Mouse (Mus musculus) liver, adult 2 months (tissue): ENCODE data around the gene Armh3. TPM values are rescaled to one million over a fixed set of nuclear protein-coding genes. Genes with fewer than 3 reads are reported as not detected.
A peak's percentile ranks its signal among the peaks of the same experiment; 100 is the strongest.

Source experiments
- DNase-seq: peaks from one replicate; pipeline ENCODE4 v3.0.0-alpha.2; 2011; ENCODE audit warnings: low read depth, low spot score; ENCODE audit errors: extremely low read depth
- H3K27ac ChIP-seq: fragments of 200-500 bp; replicated peaks from 2 replicates; pipeline ENCODE4 v1.5.1; 2012; ENCODE audit warnings: low read depth, mild to moderate bottlenecking, control low read depth, inconsistent platforms, low read length; ENCODE audit not compliant: insufficient read depth
- H3K27me3 ChIP-seq: fragments of 200-500 bp; 2 replicates; pipeline ENCODE4 v1.6.1; 2012; ENCODE audit warnings: mild to moderate bottlenecking, moderate library complexity, low read length, inconsistent platforms; ENCODE audit not compliant: control insufficient read depth, insufficient read depth
- H3K36me3 ChIP-seq: fragments of 200-500 bp; 2 replicates; pipeline ENCODE4 v1.6.1; 2012; ENCODE audit warnings: low read length, inconsistent platforms; ENCODE audit not compliant: control insufficient read depth, insufficient read depth
- H3K4me1 ChIP-seq: fragments of 200-500 bp; 2 replicates; pipeline ENCODE4 v1.6.1; 2011; ENCODE audit warnings: low read length; ENCODE audit not compliant: control insufficient read depth, insufficient read depth
- H3K4me3 ChIP-seq: fragments of 200-500 bp; 2 replicates; pipeline ENCODE4 v1.5.1; 2011; ENCODE audit warnings: low read depth, mild to moderate bottlenecking, control low read depth, low read length, moderate library complexity; ENCODE audit not compliant: insufficient read depth
- H3K79me2 ChIP-seq: fragments of 200-500 bp; 2 replicates; pipeline ENCODE4 v1.6.1; 2012; ENCODE audit warnings: inconsistent platforms, mild to moderate bottlenecking, low read length, moderate library complexity; ENCODE audit not compliant: control insufficient read depth, insufficient read depth
- H3K9ac ChIP-seq: fragments of 200-500 bp; 2 replicates; pipeline ENCODE4 v1.6.1; 2012; ENCODE audit warnings: low read depth, mild to moderate bottlenecking, control low read depth, inconsistent platforms, low read length
- CTCF ChIP-seq: fragments of 200-500 bp; IDR thresholded peaks from 2 replicates; pipeline ENCODE4 v1.5.1; 2011; ENCODE audit warnings: low read depth, low read length, control low read depth
- POLR2A ChIP-seq: fragments of 200-500 bp; IDR thresholded peaks from 2 replicates; pipeline ENCODE4 v1.6.1; 2011; ENCODE audit warnings: low read length, control low read depth; ENCODE audit not compliant: insufficient read depth; ENCODE audit errors: extremely low read depth
- WGBS: fragments of 180-500 bp; shearing (Covaris S2); methylation state at CpG from one replicate; pipeline ENCODE4 v1.1.7; 2018; 5-methylcytosine and 5-hydroxymethylcytosine counted together
- polyA plus RNA-seq: library from polyadenylated mRNA; depleted of rRNA; stranded (reverse); fragments of >200 nt; gene quantifications from 2 replicates; pipeline ENCODE4 v1.2.3, GENCODE M21; 2012
- total RNA-seq: library from RNA; depleted of rRNA; stranded (reverse); fragments of >200 nt; gene quantifications from 2 replicates; pipeline ENCODE4 v1.2.3, GENCODE M21; 2014

Armh3 gene
- total and polyA plus RNA-seq, 2 experiments = 3.8 to 5.2 TPM

DNA sequence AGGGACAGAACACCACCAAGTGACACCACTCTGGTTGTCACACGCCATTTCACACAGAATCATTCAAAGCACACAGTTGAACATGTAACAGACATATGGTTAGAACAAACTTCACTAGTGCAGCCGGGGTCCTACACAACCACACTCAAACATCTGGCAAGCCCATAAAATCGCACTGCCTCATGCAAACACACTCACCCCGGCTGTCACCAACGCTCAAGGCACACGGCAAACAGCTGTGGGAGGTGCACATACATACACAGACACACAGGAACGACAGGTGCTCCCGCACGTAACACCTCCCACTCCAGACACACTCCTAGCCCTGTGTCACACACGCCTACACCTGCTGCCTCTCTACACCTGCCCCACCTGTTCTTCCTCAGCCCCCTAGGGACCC is 183.1 kb downstream of the Armh3 start:
- no peak overlapping the region for H3K27ac ChIP-seq
- 67% methylated on average over 10 of the region's 10 CpGs for WGBS

DNA sequence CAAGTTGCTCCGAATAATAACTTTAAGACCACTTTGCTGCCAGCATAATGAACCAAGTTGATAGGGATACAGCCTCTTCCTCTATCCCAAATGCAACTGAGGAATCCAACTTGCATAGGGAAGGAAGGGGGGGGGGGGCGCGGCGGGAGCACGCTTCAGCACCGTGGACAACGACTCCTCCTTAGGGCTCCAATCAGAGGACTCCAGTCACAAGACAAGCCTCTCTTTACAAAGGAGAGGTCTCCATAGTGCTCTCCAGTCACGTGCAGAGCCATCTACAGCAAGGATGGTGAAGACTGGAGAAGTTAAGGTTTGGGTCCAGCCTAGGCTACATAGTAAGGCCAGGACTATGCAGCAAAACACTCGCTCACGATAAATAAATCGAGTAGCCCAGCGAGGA is 184.5 kb downstream of the Armh3 start:
- WGBS = 19% methylated on average over 12 of the region's 12 CpGs
- H3K4me1 ChIP-seq = 0 out of 2 replicates have a peak, but pooled peaks cover 1% of the 10 kb centered on the region
- no peak overlapping the region for H3K27ac ChIP-seq
- H3K4me3 ChIP-seq = no peak overlapping the region
- no peak for TF ChIP-seq POLR2A
- TF ChIP-seq CTCF = no peak
- H3K9ac ChIP-seq = no peak overlapping the region
- no peak for DNase-seq
- H3K79me2 ChIP-seq = no peaks in the 10 kb centered on the region
- H3K27me3 ChIP-seq = no peaks in the 10 kb centered on the region
- H3K36me3 ChIP-seq = no peaks in the 10 kb centered on the region

More for the DNA sequence above, 183.1 kb downstream of the Armh3 start:
- no peaks in the 10 kb centered on the region for H3K36me3 ChIP-seq
- no peak for DNase-seq
- H3K27me3 ChIP-seq = no peaks in the 10 kb centered on the region
- H3K79me2 ChIP-seq = no peaks in the 10 kb centered on the region
- no peak for TF ChIP-seq POLR2A
- TF ChIP-seq CTCF = no peak
- H3K9ac ChIP-seq = no peak overlapping the region
- 0 out of 2 replicates have a peak, but pooled peaks cover 1% of the 10 kb centered on the region for H3K4me1 ChIP-seq
- no peak overlapping the region for H3K4me3 ChIP-seq

DNA sequence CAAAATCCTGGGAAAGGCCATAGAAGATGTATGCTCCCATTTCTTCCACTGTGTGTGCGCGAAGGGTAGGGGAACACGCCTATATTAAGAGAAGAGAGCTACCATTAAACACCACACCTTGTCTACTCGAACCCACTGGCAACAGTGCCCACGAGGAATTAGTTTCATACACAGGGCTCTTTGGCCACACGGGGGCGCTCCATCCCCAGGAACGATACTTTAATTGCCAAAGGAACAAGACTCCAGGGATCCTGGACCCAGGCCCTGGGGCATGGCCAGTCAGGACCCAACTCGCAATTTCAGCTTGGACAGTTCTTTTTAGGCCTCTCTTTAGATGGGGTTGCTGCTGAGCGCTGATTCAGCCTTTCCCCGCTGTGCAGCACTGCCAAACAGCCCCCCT is 185.0 kb downstream of the Armh3 start:
- Histone ChIP-seq H3K79me2 (no peaks in the 10 kb centered on the region), H3K27ac (no peak overlapping the region), H3K9ac (no peak overlapping the region), H3K27me3 (no peaks in the 10 kb centered on the region), H3K36me3 (no peaks in the 10 kb centered on the region), H3K4me3 (no peak overlapping the region), H3K4me1 (0 out of 2 replicates have a peak, but pooled peaks cover 1% of the 10 kb centered on the region)
- peak; percentile 14 for DNase-seq
- WGBS = 8% methylated on average over 11 of the region's 11 CpGs
- TF ChIP-seq POLR2A = no peak
- peak; percentile 76 for TF ChIP-seq CTCF

DNA sequence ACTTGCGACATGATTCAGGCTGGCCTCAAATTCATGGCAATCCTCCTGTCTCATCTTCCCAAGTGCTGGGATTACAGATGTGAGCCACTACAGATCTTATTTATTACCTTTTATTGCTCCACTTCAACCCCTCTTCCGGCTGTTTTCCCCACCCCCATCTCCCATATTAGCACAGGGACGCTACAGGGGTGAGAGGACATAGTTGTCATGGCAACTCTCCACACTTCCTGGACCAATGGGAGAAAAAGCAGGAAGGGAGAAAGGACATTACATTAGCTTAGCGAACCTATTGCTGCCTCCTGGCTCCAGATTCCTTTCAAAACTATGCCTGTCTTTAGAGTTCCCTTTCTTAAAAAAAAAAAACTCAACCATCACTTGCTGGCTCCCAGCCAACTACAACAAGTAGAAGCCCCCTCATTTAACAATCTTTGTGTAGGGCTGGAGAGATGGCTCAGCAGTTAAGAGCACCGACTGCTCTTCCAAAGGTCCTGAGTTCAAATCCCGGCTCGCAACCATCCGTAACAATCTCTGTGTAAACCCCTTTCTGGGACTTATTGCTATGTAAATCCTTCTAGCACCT is 185.5 kb downstream of the Armh3 start:
- 0 out of 2 replicates have a peak, but pooled peaks cover 1% of the 10 kb centered on the region for H3K4me1 ChIP-seq
- no peak overlapping the region for H3K4me3 ChIP-seq
- no peak for TF ChIP-seq CTCF
- TF ChIP-seq POLR2A = no peak
- 18% methylated on average over 8 of the region's 8 CpGs for WGBS
- H3K9ac ChIP-seq = no peak overlapping the region
- H3K27me3 ChIP-seq = no peaks in the 10 kb centered on the region
- H3K27ac ChIP-seq = no peak overlapping the region
- H3K79me2 ChIP-seq = no peaks in the 10 kb centered on the region
- H3K36me3 ChIP-seq = no peaks in the 10 kb centered on the region
- no peak for DNase-seq

DNA sequence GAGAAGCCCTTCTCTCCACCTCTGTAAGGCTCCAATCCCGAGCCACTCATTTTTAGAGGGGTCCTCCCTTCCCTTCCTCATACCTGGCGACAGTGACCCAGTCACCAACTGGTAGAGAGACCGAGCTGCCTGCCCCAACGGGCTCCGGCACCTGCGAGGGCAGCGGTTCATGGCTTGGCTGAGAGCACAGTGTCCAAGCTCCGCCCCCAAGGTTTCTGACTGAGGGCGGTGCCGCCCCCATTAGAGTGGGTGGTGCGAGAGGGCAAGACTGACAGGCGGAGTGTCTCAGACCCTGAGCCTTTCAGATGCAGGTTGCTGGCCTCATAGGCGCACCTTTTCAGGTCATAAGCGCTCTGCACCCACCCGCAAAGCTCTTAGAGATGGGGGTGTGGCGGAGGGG is 186.2 kb downstream of the Armh3 start:
- 5% methylated on average over 16 of the region's 16 CpGs for WGBS
- no peak overlapping the region for H3K9ac ChIP-seq
- DNase-seq = peak; percentile 31

DNA sequence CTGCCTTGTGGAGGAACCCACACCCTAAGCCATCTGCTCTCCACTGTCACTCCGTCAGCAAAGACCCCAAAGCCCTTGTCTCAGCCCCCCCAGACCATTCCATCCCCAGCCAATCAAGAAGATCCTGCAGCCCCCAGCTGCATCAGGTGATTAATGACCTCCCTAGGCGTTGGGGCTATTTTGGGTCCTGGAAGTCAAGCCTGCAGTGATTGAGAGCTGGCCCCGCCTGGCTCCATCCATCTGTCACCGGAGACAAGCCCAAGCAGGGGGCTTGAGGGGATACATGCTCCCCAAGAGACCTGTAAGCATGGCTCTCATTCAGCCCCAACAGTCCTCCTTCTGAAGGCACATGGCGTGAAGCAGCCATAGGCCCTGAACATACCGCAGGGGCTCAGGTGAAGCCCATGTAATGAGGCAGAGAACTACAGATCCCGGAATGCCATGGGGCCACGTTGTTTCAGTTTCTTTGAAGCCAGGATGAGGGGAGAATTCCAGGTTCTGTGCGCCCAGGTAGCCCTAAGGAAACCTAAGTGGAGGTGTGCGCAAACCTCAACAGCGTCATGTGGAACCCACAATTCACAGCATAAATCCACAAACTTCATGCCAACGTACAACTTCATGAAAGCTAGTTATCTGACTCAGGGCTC is 187.1 kb downstream of the Armh3 start:
- Histone ChIP-seq H3K27ac (no peak overlapping the region), H3K27me3 (no peaks in the 10 kb centered on the region), H3K79me2 (no peaks in the 10 kb centered on the region), H3K9ac (no peak overlapping the region), H3K36me3 (no peaks in the 10 kb centered on the region), H3K4me3 (no peak overlapping the region), H3K4me1 (0 out of 2 replicates have a peak, but pooled peaks cover 1% of the 10 kb centered on the region)
- TF ChIP-seq CTCF (no peak), POLR2A (no peak)
- no peak for DNase-seq
- 83% methylated on average over 12 of the region's 12 CpGs for WGBS

More for the DNA sequence above, 186.2 kb downstream of the Armh3 start:
- TF ChIP-seq POLR2A (no peak), CTCF (no peak)
- no peaks in the 10 kb centered on the region for H3K27me3 ChIP-seq
- peak overlapping the region; percentile 25; the same call in 1 of the 2 replicates for H3K4me3 ChIP-seq
- H3K27ac ChIP-seq = no peak overlapping the region
- no peaks in the 10 kb centered on the region for H3K36me3 ChIP-seq
- 0 out of 2 replicates have a peak, but pooled peaks cover 1% of the 10 kb centered on the region for H3K4me1 ChIP-seq
- no peaks in the 10 kb centered on the region for H3K79me2 ChIP-seq
